Mouse (Mus musculus): ENCODE data around the gene Dapk2.
A peak's percentile ranks its signal among the peaks of the same experiment; 100 is the strongest.

Dapk2 gene

DNA sequence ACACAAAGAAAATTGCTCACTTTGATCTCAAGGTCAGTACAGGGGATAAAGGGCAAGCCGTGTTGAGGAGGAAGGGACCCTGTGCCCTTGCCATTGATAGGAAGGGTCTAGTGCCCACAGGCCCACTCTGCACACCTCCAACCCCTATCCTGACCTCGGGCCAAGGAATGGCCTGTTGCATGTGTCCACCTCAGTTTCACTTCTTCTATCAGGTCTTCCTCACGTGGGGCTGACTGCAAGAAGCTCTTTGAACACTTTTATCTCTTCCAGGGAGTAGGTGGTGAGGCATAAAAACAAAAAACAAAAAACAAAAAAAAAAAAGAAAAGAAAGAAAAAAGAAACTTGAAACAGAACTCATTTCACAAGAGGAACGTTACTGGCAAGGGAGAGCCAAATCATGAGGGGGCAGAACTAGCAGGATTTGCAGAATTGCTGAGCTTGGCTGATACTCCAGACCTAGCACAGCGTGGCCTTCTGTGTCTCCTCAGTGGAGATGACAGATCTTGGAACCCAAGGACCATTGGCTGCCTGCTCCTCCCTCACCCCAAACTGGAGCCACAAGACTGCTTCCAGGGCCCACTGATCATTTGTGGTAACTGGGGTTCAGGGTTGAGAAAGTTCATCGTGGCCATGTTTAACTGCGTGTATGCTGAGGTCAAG is 73.9 kb downstream of the Dapk2 start:
- no peak for DNase-seq (ENCODE audit: low read depth)

GRCm38 (mm10) chr9:66236615-66237014 is 78.6 kb downstream of the Dapk2 start:
- DNase-seq (ENCODE audit: low read depth) = no peak

GRCm38 (mm10) chr9:66237742-66238141 is 79.7 kb downstream of the Dapk2 start:
- no peak for DNase-seq (ENCODE audit: low read depth)

GRCm38 (mm10) chr9:66239173-66239572 is 81.2 kb downstream of the Dapk2 start:
- DNase-seq (ENCODE audit: low read depth) = no peak

- no peak for DNase-seq (ENCODE audit: low read depth)
Measured at GRCm38 (mm10) chr9:66239691-66240090, 81.7 kb downstream of the Dapk2 start.

- DNase-seq (ENCODE audit: low read depth) = no peak
Measured at GRCm38 (mm10) chr9:66240493-66240892, 82.5 kb downstream of the Dapk2 start.

DNA sequence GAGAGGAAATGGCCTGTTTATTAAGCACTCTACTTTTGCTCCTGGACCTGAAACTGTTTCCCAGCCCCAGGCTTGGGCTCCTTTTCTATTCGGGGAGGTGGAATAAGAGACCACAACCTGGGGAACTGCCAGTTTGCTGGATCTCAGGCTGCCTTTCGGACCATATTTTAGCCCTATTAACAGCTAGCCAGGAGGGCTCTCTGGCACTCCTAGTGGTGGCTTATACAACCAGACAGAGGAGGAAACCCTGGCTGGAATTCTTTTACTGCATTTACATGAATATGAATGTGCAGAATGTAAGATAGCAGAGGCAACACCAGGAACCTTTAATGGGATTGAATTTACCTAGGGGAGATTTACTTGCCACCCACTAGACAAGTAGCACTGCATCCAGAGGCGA is 83.0 kb downstream of the Dapk2 start:
- peak; percentile 65 for DNase-seq (ENCODE audit: low read depth)

- DNase-seq (ENCODE audit: low read depth) = no peak
Measured at GRCm38 (mm10) chr9:66241722-66242121, 83.7 kb downstream of the Dapk2 start.

DNA sequence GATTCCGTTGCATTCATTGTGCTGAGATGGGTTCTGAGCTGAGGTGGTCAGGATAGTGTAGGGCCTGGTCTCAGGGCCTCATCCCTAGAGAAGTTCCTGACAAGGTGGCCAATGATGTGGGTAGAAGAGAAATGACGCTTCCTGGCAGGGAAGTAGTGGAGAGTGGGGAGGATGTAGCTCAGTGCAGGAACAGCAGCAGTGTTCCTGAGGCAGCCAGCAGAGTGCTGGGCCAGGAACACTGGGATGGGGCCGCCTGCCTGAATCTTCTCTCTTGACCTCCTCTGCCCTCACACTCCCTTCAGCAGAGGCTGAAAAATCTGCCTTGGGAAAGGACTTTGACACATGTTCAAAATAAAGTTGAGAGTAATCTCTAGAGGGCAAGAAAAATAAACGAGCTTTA is 85.2 kb downstream of the Dapk2 start:
- no peak for DNase-seq (ENCODE audit: low read depth)

DNA sequence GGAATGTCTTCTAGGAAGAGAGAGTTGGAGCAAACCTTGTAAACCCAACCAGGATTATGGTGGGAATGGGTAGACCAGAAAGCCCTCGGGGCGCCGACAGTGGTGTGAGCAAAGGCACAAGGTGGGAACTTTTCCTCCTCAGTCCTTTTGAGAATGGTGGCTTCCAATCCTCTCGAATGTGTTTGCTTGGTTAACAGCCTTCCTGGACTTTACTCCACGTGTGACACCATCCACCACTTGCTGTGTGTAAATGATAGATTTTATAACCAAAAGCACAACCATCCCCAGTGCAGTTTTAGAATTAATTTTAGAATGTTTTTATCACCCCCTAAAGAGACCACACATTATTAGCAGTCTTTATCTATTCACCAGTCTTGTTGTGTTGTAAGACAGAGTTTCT is 86.1 kb downstream of the Dapk2 start:
- no peak for DNase-seq (ENCODE audit: low read depth)

DNA sequence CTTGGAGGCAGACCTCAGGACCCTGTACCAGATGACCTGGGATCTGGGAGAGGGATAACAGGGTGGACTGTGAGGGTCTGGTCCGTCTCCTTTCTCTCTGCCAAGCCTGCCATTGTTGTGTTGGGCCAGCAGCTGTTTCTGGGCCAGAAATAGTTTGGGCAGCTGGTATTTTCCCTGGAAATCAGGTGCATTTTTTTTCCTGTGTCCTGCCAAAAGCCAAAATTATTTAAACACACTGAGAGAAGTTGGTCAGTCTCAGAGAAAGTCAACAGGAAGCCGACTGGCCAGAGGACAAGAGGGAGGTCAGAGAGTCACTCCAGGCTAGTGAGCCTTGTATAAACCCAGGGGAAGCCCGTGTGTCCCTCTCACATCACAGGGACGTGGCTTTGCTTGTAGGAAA is 87.7 kb downstream of the Dapk2 start:
- DNase-seq (ENCODE audit: low read depth) = no peak

GRCm38 (mm10) chr9:66249281-66249680 is 91.3 kb downstream of the Dapk2 start:
- DNase-seq (ENCODE audit: low read depth) = no peak

DNA sequence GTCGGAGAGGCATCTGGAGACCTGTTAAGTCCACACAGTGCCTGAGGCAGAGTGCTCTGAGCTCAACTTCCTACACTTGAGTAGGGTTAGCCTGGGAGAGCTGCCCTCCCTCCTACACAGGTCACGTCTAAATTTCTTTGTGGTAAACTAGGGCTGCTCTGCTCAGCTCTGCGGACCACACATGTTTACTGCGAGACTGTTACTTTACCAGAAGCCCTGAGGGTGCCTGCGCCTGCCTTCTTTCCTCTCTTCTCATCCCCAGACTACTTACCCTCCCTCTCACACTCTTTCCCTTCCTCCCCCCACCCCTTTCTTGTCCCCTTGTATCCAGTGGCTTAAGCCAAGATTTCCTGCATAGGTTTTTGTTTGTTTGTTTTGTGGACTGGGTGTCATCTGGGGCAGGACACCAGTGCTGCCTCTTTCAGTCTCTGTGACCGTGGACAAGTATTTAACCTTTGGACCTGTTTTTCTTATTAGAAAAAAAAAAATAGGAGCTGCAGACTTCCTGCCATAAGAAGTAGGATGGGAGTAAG is 93.2 kb downstream of the Dapk2 start:
- DNase-seq (ENCODE audit: low read depth) = no peak

DNA sequence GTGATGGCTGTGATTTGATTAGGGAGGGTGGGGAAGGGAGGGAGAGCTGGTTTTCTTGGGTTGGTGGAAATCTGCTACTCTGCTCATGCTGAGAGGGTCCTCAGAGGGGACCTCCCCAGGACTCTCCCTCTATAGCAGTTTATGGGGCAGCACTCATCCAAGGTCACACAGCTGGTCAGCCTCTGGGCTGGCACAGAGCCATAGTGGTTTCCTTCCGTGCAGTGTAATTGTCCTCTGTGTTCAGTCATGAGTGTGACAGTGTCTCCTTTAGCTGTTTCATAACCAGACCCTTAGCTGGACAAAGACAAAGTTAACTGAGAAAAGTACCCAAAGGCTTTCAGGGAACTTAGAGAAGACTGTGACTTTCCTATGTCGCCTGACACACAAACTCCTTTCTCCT is 103.7 kb downstream of the Dapk2 start:
- no peak for DNase-seq (ENCODE audit: low read depth)

GRCm38 (mm10) chr9:66263701-66264100 is 105.7 kb downstream of the Dapk2 start:
- DNase-seq (ENCODE audit: low read depth) = no peak

GRCm38 (mm10) chr9:66265645-66266044 is 107.6 kb downstream of the Dapk2 start:
- no peak for DNase-seq (ENCODE audit: low read depth)

DNA sequence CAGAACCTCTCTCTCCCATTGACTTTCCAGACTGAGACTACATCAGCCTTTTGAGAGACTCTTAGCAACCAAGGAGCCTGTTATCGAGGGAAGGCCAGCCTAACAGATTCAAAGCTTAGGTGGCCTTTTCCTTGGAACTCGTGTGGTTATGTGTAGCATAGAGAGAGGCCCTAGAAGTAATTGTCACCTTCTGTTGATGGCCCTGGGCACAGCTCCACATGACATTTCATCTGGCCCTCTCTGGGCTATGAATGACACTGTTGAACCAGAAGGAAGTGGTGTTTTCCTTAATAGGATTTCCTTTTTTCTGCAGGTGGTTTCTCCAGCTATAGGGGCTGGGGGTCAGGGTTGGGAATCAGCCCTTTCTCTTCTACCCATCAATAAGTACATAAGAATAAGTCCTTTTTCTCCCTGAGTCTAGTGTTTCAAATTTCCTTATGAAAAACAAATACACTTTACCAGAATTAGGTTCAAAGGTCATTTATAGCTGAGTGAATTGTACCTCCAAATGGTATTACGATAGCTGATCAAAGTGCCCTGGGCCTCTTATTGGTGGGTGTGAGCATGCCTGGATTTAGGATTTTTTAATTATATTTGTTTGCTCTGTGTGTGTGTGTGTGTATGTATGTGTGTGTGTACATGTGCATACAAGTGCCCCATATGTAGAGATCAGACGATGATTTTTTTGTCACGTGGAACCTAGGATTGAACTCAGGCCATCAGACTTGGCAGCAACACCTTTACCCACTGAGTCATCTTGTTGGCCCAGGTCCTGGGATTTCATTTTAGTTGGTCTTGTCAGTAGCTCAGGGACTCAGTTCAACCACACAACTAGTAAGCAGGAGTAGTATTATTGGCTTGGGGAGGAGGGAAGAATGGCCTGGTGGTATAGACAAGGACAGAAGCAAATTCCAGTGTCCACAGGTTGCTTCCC is 108.5 kb downstream of the Dapk2 start:
- DNase-seq (ENCODE audit: low read depth) = peak; percentile 49

- no peak for DNase-seq (ENCODE audit: low read depth)
Measured at GRCm38 (mm10) chr9:66268804-66269203, 110.8 kb downstream of the Dapk2 start.

GRCm38 (mm10) chr9:66270038-66270437 is 112.0 kb downstream of the Dapk2 start:
- DNase-seq (ENCODE audit: low read depth) = no peak

DNA sequence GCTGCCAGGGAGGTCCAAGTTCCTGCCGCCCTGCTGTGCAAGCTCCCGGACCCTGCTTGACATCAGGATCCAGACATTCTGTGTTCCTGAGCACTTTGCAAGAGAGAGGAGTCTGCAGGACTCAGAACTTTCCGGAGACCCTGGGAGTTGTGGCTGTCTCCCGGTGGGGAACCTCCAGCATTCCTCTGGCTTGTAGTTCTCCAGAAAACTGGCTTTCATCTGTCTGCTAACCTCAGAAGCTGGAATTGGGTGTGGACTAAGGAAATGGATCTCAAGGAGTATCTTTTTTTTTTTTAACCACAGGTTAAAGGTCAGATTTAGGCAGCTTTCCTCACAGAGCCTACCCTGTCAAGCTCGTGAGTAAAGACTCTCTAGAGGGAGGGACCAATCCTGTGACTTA is 113.7 kb downstream of the Dapk2 start:
- no peak for DNase-seq (ENCODE audit: low read depth)

DNA sequence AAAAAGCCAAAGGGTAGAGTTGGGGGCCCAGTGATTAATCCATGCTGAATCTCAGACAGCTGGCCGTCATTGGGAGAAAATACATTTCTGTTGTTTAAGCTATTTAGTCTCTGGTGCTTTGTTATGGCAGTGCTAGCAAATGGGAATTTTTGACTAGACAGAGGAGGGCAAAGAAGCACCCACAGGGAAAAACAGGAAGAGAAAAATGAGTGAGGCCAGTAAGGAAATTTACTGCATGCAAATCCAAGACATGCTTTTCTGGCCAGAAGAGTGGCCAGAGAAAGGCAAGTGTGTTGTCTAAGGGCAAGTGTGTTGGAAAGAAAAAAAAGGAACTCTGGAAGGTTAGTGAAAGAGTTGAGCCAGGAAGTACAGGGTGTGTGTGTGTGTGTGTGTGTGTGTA is 115.6 kb downstream of the Dapk2 start:
- no peak for DNase-seq (ENCODE audit: low read depth)

GRCm38 (mm10) chr9:66274657-66275056 is 116.6 kb downstream of the Dapk2 start:
- no peak for DNase-seq (ENCODE audit: low read depth)

All from fibroblast of lung, adult 2 months (primary cell).